Mouse (Mus musculus): Measurements from ENCODE around the gene Nipa1.

- TF ChIP-seq CTCF (IDR thresholded peaks at IDR 0.05; ENCODE audit: insufficient read depth, low read length) = no peak
- TF ChIP-seq POLR2A (IDR thresholded peaks at IDR 0.05; ENCODE audit: borderline replicate concordance, extremely low read depth, low read depth, low read length) = no peak
Observed at GRCm38 (mm10) chr7:55956054-55956453, 63.7 kb downstream of the Nipa1 start.

Measured in lung, adult 2 months (tissue).